13 mouse cellular contexts compared by ENCODE assay signal in genomic region chr7:44955628-44956027, GRCm38 (mm10). TPM values are rescaled to one million over a fixed set of nuclear protein-coding genes. Genes with fewer than 3 reads are reported as not detected.
DNase-seq lines count a peak whose midpoint lies in the region; ATAC-seq and TF ChIP-seq lines count a peak whose summit lies in the region.
"Had no signal": no experiment of that assay in that cellular context is flagged by ENCODE, and none has a peak within 500 bp of the region (broad histone marks: within the 10 kb centered on the region; RNA-seq: fewer than 3 reads in every experiment).

No protein-coding gene starts in this region.

- WGBS in intestine, postnatal 0 days = 52% methylated on average over 5 of the region's 5 CpGs
- WGBS in intestine, embryonic 15.5 days = 46% methylated on average over 5 of the region's 5 CpGs
- whole genome bisulfite sequencing in thymus, adult 2 months = 44% methylated on average over 5 of the region's 5 CpGs
- WGBS in limb, embryonic 10.5 days = 57% methylated on average over 5 of the region's 5 CpGs

- peaks cover 4% of the 10 kb centered on the region; the same call in 1 of the 2 replicates for H3K4me1 ChIP-seq in intestine, postnatal 0 days (replicated peaks; ENCODE audit: control insufficient read depth, insufficient read depth, low read length)
- H3K4me1 ChIP-seq in intestine, embryonic 15.5 days (replicated peaks) = peaks cover 13% of the 10 kb centered on the region; the same call in 1 of the 2 replicates
- peaks cover 8% of the 10 kb centered on the region for H3K4me1 ChIP-seq in thymus, adult 2 months (replicated peaks; ENCODE audit: control insufficient read depth, insufficient read depth, low read length)
- H3K4me1 ChIP-seq in limb, embryonic 10.5 days = peaks cover 23% of the 10 kb centered on the region

- no peak overlapping the region for H3K9ac ChIP-seq in intestine, postnatal 0 days (ENCODE audit: low read depth, low read length)
- H3K9ac ChIP-seq in intestine, embryonic 15.5 days = no peak overlapping the region

- ATAC-seq in intestine, postnatal 0 days = no peak
- no peak for ATAC-seq in intestine, embryonic 15.5 days

- H3K4me2 ChIP-seq in intestine, postnatal 0 days (replicated peaks; ENCODE audit: low read depth) = no peak overlapping the region
- H3K4me2 ChIP-seq in intestine, embryonic 15.5 days (replicated peaks) = no peak overlapping the region

- no peak overlapping the region for H3K27ac ChIP-seq in intestine, postnatal 0 days (ENCODE audit: low read depth, low read length)
- H3K27ac ChIP-seq in intestine, embryonic 15.5 days = no peak overlapping the region
- no peak overlapping the region for H3K27ac ChIP-seq in thymus, adult 2 months (ENCODE audit: control insufficient read depth, insufficient read depth, low read length)
- no peak overlapping the region for H3K27ac ChIP-seq in limb, embryonic 10.5 days

- peaks cover 7% of the 10 kb centered on the region; the same call in 1 of the 2 replicates for H3K27me3 ChIP-seq in intestine, postnatal 0 days (replicated peaks; ENCODE audit: control insufficient read depth, insufficient read depth, low read length)
- H3K27me3 ChIP-seq in intestine, embryonic 15.5 days (replicated peaks) = peaks cover 6% of the 10 kb centered on the region; the same call in 1 of the 2 replicates
- no peaks in the 10 kb centered on the region; the same call in 1 of the 2 replicates for H3K27me3 ChIP-seq in thymus, adult 2 months (ENCODE audit: control insufficient read depth, insufficient read depth, low read length)
- H3K27me3 ChIP-seq in splenic B cell, adult 2 months (ENCODE audit: control insufficient read depth, insufficient read depth, low read length, poor library complexity, severe bottlenecking) = no peaks in the 10 kb centered on the region
- peaks cover 18% of the 10 kb centered on the region for H3K27me3 ChIP-seq in limb, embryonic 10.5 days (ENCODE audit: low read depth, poor library complexity, severe bottlenecking)

- no peaks in the 10 kb centered on the region for H3K36me3 ChIP-seq in intestine, postnatal 0 days (ENCODE audit: control insufficient read depth, insufficient read depth)
- no peaks in the 10 kb centered on the region for H3K36me3 ChIP-seq in intestine, embryonic 15.5 days
- H3K36me3 ChIP-seq in thymus, adult 2 months (ENCODE audit: control insufficient read depth, insufficient read depth, low read length) = no peaks in the 10 kb centered on the region
- no peaks in the 10 kb centered on the region for H3K36me3 ChIP-seq in splenic B cell, adult 2 months (ENCODE audit: control insufficient read depth, insufficient read depth, low read length, poor library complexity, severe bottlenecking)
- peaks cover 10% of the 10 kb centered on the region for H3K36me3 ChIP-seq in limb, embryonic 10.5 days

- no peak overlapping the region for H3K4me3 ChIP-seq in intestine, postnatal 0 days (ENCODE audit: low read depth, low read length)
- no peak overlapping the region for H3K4me3 ChIP-seq in intestine, embryonic 15.5 days (replicated peaks)
- no peak overlapping the region for H3K4me3 ChIP-seq in thymus, adult 2 months (ENCODE audit: control insufficient read depth, insufficient read depth, low read length)
- no peak overlapping the region for H3K4me3 ChIP-seq in limb, embryonic 10.5 days

- TF ChIP-seq CTCF in intestine, postnatal 0 days (IDR thresholded peaks at IDR 0.05; ENCODE audit: low read depth) = peak; percentile 72
- no peak for TF ChIP-seq CTCF in thymus, adult 2 months (IDR thresholded peaks at IDR 0.05; ENCODE audit: borderline replicate concordance, control insufficient read depth, extremely low read depth, insufficient read depth, low read length, poor library complexity)

- no peaks in the 10 kb centered on the region for H3K9me3 ChIP-seq in intestine, postnatal 0 days (ENCODE audit: control insufficient read depth)
- no peaks in the 10 kb centered on the region for H3K9me3 ChIP-seq in intestine, embryonic 15.5 days
- no peaks in the 10 kb centered on the region for H3K9me3 ChIP-seq in limb, embryonic 10.5 days (replicated peaks)

- no peak for TF ChIP-seq POLR2A in thymus, adult 2 months (IDR thresholded peaks at IDR 0.05; ENCODE audit: control insufficient read depth, extremely low read depth, insufficient read depth, low read length, poor library complexity)

- peak; percentile 32 for DNase-seq in thymus, adult 2 months
- DNase-seq in thymus, postnatal 4 days = no peak
- DNase-seq in T-cell, adult 2 months (ENCODE audit: low spot score) = peak; percentile 39
- peak; percentile 69 for DNase-seq in splenic B cell, adult 2 months (ENCODE audit: low read depth, low spot score)
- no peak for DNase-seq in layer of hippocampus, postnatal 36 days
- no peak for DNase-seq in limb, embryonic 10.5 days (ENCODE audit: low spot score)
- DNase-seq: adrenal gland, adult 8-10 months had no signal

RNA-seq across cellular contexts. Expression of gene Tsks, which starts 12.6 kb away (rescaled TPM):
- 0.13 TPM in 1 of 2 replicates, not detected in the other for polyA plus RNA-seq in intestine, postnatal 0 days (2015; fragmentation: Nextera tagmentation; extraction: Ambion mirVana)
- 0.14 TPM in 1 of 2 replicates, not detected in the other for polyA plus RNA-seq in intestine, embryonic 15.5 days (2015; fragmentation: Nextera tagmentation; extraction: Ambion mirVana)
- 0.29 and 1.0 TPM in 2 replicates for polyA plus RNA-seq in thymus, adult 2 months (2012; rRNA removed)
- under 1 TPM; 0.87 to 0.88 TPM for total RNA-seq in layer of hippocampus, postnatal 36 days (2021)
- 0.14 and 0.18 TPM in 2 replicates for polyA plus RNA-seq in limb, embryonic 10.5 days (2016; fragmentation: Nextera tagmentation; extraction: Ambion mirVana)
- total RNA-seq: adrenal gland, adult 8-10 months; common myeloid progenitor, adult 5-6 weeks; gastrocnemius, adult 18-20 months; hematopoietic stem cell, adult 5-6 weeks; megakaryocyte-erythroid progenitor cell, adult 5-6 weeks had no signal

RNA-seq across cellular contexts. Expression of gene Cpt1c, which starts 19.0 kb away (rescaled TPM):
- 3.5 and 4.5 TPM in 2 replicates for polyA plus RNA-seq in intestine, postnatal 0 days (2015; fragmentation: Nextera tagmentation; extraction: Ambion mirVana)
- 16.1 and 16.5 TPM in 2 replicates for polyA plus RNA-seq in intestine, embryonic 15.5 days (2015; fragmentation: Nextera tagmentation; extraction: Ambion mirVana)
- polyA plus RNA-seq in thymus, adult 2 months (2012; rRNA removed) = 4.4 and 6.8 TPM in 2 replicates
- total RNA-seq in layer of hippocampus, postnatal 36 days (2021) = 100 to 1,000 TPM; 131 to 137 TPM
- polyA plus RNA-seq in limb, embryonic 10.5 days (2016; fragmentation: Nextera tagmentation; extraction: Ambion mirVana) = 11.4 and 18.8 TPM in 2 replicates

RNA-seq across cellular contexts. Expression of gene Ap2a1, which starts 26.3 kb away (rescaled TPM):
- polyA plus RNA-seq in intestine, postnatal 0 days (2015; fragmentation: Nextera tagmentation; extraction: Ambion mirVana) = 42.8 and 44.1 TPM in 2 replicates
- polyA plus RNA-seq in intestine, embryonic 15.5 days (2015; fragmentation: Nextera tagmentation; extraction: Ambion mirVana) = 60.1 and 65.0 TPM in 2 replicates
- 133 and 147 TPM in 2 replicates for polyA plus RNA-seq in thymus, adult 2 months (2012; rRNA removed)
- 100 to 1,000 TPM; 295 to 305 TPM for total RNA-seq in layer of hippocampus, postnatal 36 days (2021)
- polyA plus RNA-seq in limb, embryonic 10.5 days (2016; fragmentation: Nextera tagmentation; extraction: Ambion mirVana) = 78.7 and 85.3 TPM in 2 replicates

RNA-seq across cellular contexts. Expression of gene Prmt1, which starts 30.7 kb away (rescaled TPM):
- polyA plus RNA-seq in intestine, postnatal 0 days (2015; fragmentation: Nextera tagmentation; extraction: Ambion mirVana) = 124 and 130 TPM in 2 replicates
- 449 and 456 TPM in 2 replicates for polyA plus RNA-seq in intestine, embryonic 15.5 days (2015; fragmentation: Nextera tagmentation; extraction: Ambion mirVana)
- polyA plus RNA-seq in thymus, adult 2 months (2012; rRNA removed) = 242 and 260 TPM in 2 replicates
- 100 to 1,000 TPM; 155 to 168 TPM for total RNA-seq in layer of hippocampus, postnatal 36 days (2021)
- 979 and 1,027 TPM in 2 replicates for polyA plus RNA-seq in limb, embryonic 10.5 days (2016; fragmentation: Nextera tagmentation; extraction: Ambion mirVana)

RNA-seq across cellular contexts. Expression of gene Irf3, which starts 41.8 kb away (rescaled TPM):
- 53.2 and 56.4 TPM in 2 replicates for polyA plus RNA-seq in intestine, postnatal 0 days (2015; fragmentation: Nextera tagmentation; extraction: Ambion mirVana)
- 89.9 and 99.6 TPM in 2 replicates for polyA plus RNA-seq in intestine, embryonic 15.5 days (2015; fragmentation: Nextera tagmentation; extraction: Ambion mirVana)
- 227 and 277 TPM in 2 replicates for polyA plus RNA-seq in thymus, adult 2 months (2012; rRNA removed)
- total RNA-seq in layer of hippocampus, postnatal 36 days (2021) = 10 to 100 TPM; 45.9 to 51.0 TPM
- 74.7 and 75.0 TPM in 2 replicates for polyA plus RNA-seq in limb, embryonic 10.5 days (2016; fragmentation: Nextera tagmentation; extraction: Ambion mirVana)

Comparison
In these comparisons a context has a peak if more than half of its experiments do, and no peak if none do; other contexts are left out.
1. DNase-seq: peak in thymus, adult 2 months (single experiment), T-cell, adult 2 months (single experiment) and splenic B cell, adult 2 months (single experiment); none in thymus, postnatal 4 days (single experiment), layer of hippocampus, postnatal 36 days (0 of 2) and limb, embryonic 10.5 days (single experiment).